Mouse (Mus musculus): ENCODE data around the gene Angptl2. TPM values are rescaled to one million over a fixed set of nuclear protein-coding genes. Genes with fewer than 3 reads are reported as not detected.
"Not testable (repeated sequence)": the region's sequence is repeated elsewhere in the genome, so short reads cannot be mapped to it uniquely, and the experiment has no call there.

Gene Angptl2
- polyA plus RNA-seq, 1 experiment from 2014 or later: 35.8 TPM

- Histone ChIP-seq H3K27me3 (ENCODE audit: control insufficient read depth, insufficient read depth, low read depth, low read length) (no peaks in the 10 kb centered on the region), H3K9ac (ENCODE audit: low read length) (no peak overlapping the region), H3K4me1 (replicated peaks; ENCODE audit: control insufficient read depth, insufficient read depth, low read length) (peaks cover 7% of the 10 kb centered on the region), H3K36me3 (ENCODE audit: control insufficient read depth, insufficient read depth, low read length) (no peaks in the 10 kb centered on the region), H3K4me3 (ENCODE audit: low read length) (no peak overlapping the region), H3K27ac (ENCODE audit: low read length) (no peak overlapping the region), H3K9me3 (ENCODE audit: control insufficient read depth, low read length) (no peaks in the 10 kb centered on the region), H3K4me2 (ENCODE audit: low read depth, low read length) (no peak overlapping the region)
- 62% methylated on average over 2 of the region's 2 CpGs for WGBS
- no peak for ATAC-seq (ENCODE audit: low read depth)
These were observed 5.0 kb upstream of the Angptl2 start for GRCm38 (mm10) chr2:33210841-33211240.

GRCm38 (mm10) chr2:33211263-33211662 lies 4.6 kb upstream of the Angptl2 start:
- not testable (repeated sequence) for ATAC-seq (ENCODE audit: low read depth); H3K9me3 ChIP-seq (ENCODE audit: control insufficient read depth, low read length); H3K27me3 ChIP-seq (ENCODE audit: control insufficient read depth, insufficient read depth, low read depth, low read length); H3K27ac ChIP-seq (ENCODE audit: low read length); H3K4me3 ChIP-seq (ENCODE audit: low read length); H3K4me2 ChIP-seq (ENCODE audit: low read depth, low read length); H3K4me1 ChIP-seq (replicated peaks; ENCODE audit: control insufficient read depth, insufficient read depth, low read length); H3K36me3 ChIP-seq (ENCODE audit: control insufficient read depth, insufficient read depth, low read length); H3K9ac ChIP-seq (ENCODE audit: low read length)
- 83% methylated on average over 11 of the region's 11 CpGs for WGBS

GRCm38 (mm10) chr2:33215177-33215699 lies 631 bp upstream of the Angptl2 start:
- WGBS: 40% methylated on average over 5 of the region's 5 CpGs
- Histone ChIP-seq H3K9me3 (ENCODE audit: control insufficient read depth, low read length) (no peaks in the 10 kb centered on the region), H3K27me3 (ENCODE audit: control insufficient read depth, insufficient read depth, low read depth, low read length) (no peaks in the 10 kb centered on the region), H3K36me3 (ENCODE audit: control insufficient read depth, insufficient read depth, low read length) (no peaks in the 10 kb centered on the region), H3K9ac (ENCODE audit: low read length) (peak overlapping the region; percentile 54), H3K4me1 (replicated peaks; ENCODE audit: control insufficient read depth, insufficient read depth, low read length) (peaks cover 34% of the 10 kb centered on the region), H3K27ac (ENCODE audit: low read length) (peak overlapping the region; percentile 92), H3K4me2 (ENCODE audit: low read depth, low read length) (peak overlapping the region; percentile 89), H3K4me3 (ENCODE audit: low read length) (peak overlapping the region; percentile 61)
- no peak; the same call in 1 of the 2 replicates for ATAC-seq (ENCODE audit: low read depth)

GRCm38 (mm10) chr2:33216645-33217424 lies 966 bp downstream of the Angptl2 start:
- Histone ChIP-seq H3K27me3 (ENCODE audit: control insufficient read depth, insufficient read depth, low read depth, low read length) (no peaks in the 10 kb centered on the region), H3K4me2 (ENCODE audit: low read depth, low read length) (peak overlapping the region; percentile 89), H3K36me3 (ENCODE audit: control insufficient read depth, insufficient read depth, low read length) (no peaks in the 10 kb centered on the region), H3K27ac (ENCODE audit: low read length) (peak overlapping the region; percentile 92), H3K9ac (ENCODE audit: low read length) (peak overlapping the region; percentile 74), H3K4me1 (replicated peaks; ENCODE audit: control insufficient read depth, insufficient read depth, low read length) (peaks cover 35% of the 10 kb centered on the region), H3K4me3 (ENCODE audit: low read length) (peak overlapping the region; percentile 61), H3K9me3 (ENCODE audit: control insufficient read depth, low read length) (no peaks in the 10 kb centered on the region)
- peak; percentile 3; the same call in 1 of the 2 replicates for ATAC-seq (ENCODE audit: low read depth)
- 8% methylated on average over 18 of the region's 18 CpGs for WGBS

- ATAC-seq (ENCODE audit: low read depth): no peak
- Histone ChIP-seq H3K4me2 (ENCODE audit: low read depth, low read length) (peak overlapping the region; percentile 89), H3K9ac (ENCODE audit: low read length) (peak overlapping the region; percentile 74), H3K36me3 (ENCODE audit: control insufficient read depth, insufficient read depth, low read length) (no peaks in the 10 kb centered on the region), H3K4me3 (ENCODE audit: low read length) (peak overlapping the region; percentile 61), H3K9me3 (ENCODE audit: control insufficient read depth, low read length) (no peaks in the 10 kb centered on the region), H3K4me1 (replicated peaks; ENCODE audit: control insufficient read depth, insufficient read depth, low read length) (peaks cover 35% of the 10 kb centered on the region), H3K27ac (ENCODE audit: low read length) (no peak overlapping the region), H3K27me3 (ENCODE audit: control insufficient read depth, insufficient read depth, low read depth, low read length) (no peaks in the 10 kb centered on the region)
- 40% methylated on average over 3 of the region's 3 CpGs for WGBS
These were observed 1.5 kb downstream of the Angptl2 start for GRCm38 (mm10) chr2:33217425-33217794.

- Histone ChIP-seq H3K4me3 (ENCODE audit: low read length) (no peak overlapping the region), H3K4me1 (replicated peaks; ENCODE audit: control insufficient read depth, insufficient read depth, low read length) (peaks cover 38% of the 10 kb centered on the region), H3K9me3 (ENCODE audit: control insufficient read depth, low read length) (no peaks in the 10 kb centered on the region), H3K36me3 (ENCODE audit: control insufficient read depth, insufficient read depth, low read length) (no peaks in the 10 kb centered on the region), H3K4me2 (ENCODE audit: low read depth, low read length) (no peak overlapping the region), H3K27me3 (ENCODE audit: control insufficient read depth, insufficient read depth, low read depth, low read length) (no peaks in the 10 kb centered on the region), H3K9ac (ENCODE audit: low read length) (peak overlapping the region; percentile 2; the same call in 1 of the 2 replicates), H3K27ac (ENCODE audit: low read length) (peak overlapping the region; percentile 40; the same call in 1 of the 2 replicates)
- no peak for ATAC-seq (ENCODE audit: low read depth)
- 66% methylated on average over 11 of the region's 11 CpGs for WGBS
These were observed 3.2 kb downstream of the Angptl2 start for GRCm38 (mm10) chr2:33218903-33219625.

GRCm38 (mm10) chr2:33219637-33220036 lies 3.8 kb downstream of the Angptl2 start:
- Histone ChIP-seq H3K27me3 (ENCODE audit: control insufficient read depth, insufficient read depth, low read depth, low read length) (no peaks in the 10 kb centered on the region), H3K36me3 (ENCODE audit: control insufficient read depth, insufficient read depth, low read length) (no peaks in the 10 kb centered on the region), H3K9me3 (ENCODE audit: control insufficient read depth, low read length) (no peaks in the 10 kb centered on the region), H3K4me1 (replicated peaks; ENCODE audit: control insufficient read depth, insufficient read depth, low read length) (peaks cover 38% of the 10 kb centered on the region), H3K27ac (ENCODE audit: low read length) (peak overlapping the region; percentile 40), H3K4me3 (ENCODE audit: low read length) (no peak overlapping the region), H3K4me2 (ENCODE audit: low read depth, low read length) (no peak overlapping the region), H3K9ac (ENCODE audit: low read length) (peak overlapping the region; percentile 2; the same call in 1 of the 2 replicates)
- ATAC-seq (ENCODE audit: low read depth): peak; percentile 6; the same call in 1 of the 2 replicates
- 40% methylated on average over 4 of the region's 4 CpGs for WGBS

GRCm38 (mm10) chr2:33220246-33220645 lies 4.4 kb downstream of the Angptl2 start:
- no peaks in the 10 kb centered on the region for H3K27me3 ChIP-seq (ENCODE audit: control insufficient read depth, insufficient read depth, low read depth, low read length)
- H3K36me3 ChIP-seq (ENCODE audit: control insufficient read depth, insufficient read depth, low read length): no peaks in the 10 kb centered on the region
- no peaks in the 10 kb centered on the region for H3K9me3 ChIP-seq (ENCODE audit: control insufficient read depth, low read length)
- H3K4me1 ChIP-seq (replicated peaks; ENCODE audit: control insufficient read depth, insufficient read depth, low read length): peaks cover 35% of the 10 kb centered on the region
- no peak overlapping the region for H3K9ac ChIP-seq (ENCODE audit: low read length)
- 59% methylated on average over 6 of the region's 6 CpGs for WGBS
- ATAC-seq (ENCODE audit: low read depth): no peak
- H3K4me3 ChIP-seq (ENCODE audit: low read length): no peak overlapping the region
- peak overlapping the region; percentile 40; the same call in 1 of the 2 replicates for H3K27ac ChIP-seq (ENCODE audit: low read length)
- no peak overlapping the region for H3K4me2 ChIP-seq (ENCODE audit: low read depth, low read length)

- WGBS: 84% methylated on average over 10 of the region's 10 CpGs
- Histone ChIP-seq H3K4me3 (ENCODE audit: low read length) (no peak overlapping the region), H3K27me3 (ENCODE audit: control insufficient read depth, insufficient read depth, low read depth, low read length) (no peaks in the 10 kb centered on the region), H3K36me3 (ENCODE audit: control insufficient read depth, insufficient read depth, low read length) (no peaks in the 10 kb centered on the region), H3K9me3 (ENCODE audit: control insufficient read depth, low read length) (no peaks in the 10 kb centered on the region), H3K27ac (ENCODE audit: low read length) (no peak overlapping the region), H3K4me1 (replicated peaks; ENCODE audit: control insufficient read depth, insufficient read depth, low read length) (peaks cover 31% of the 10 kb centered on the region), H3K9ac (ENCODE audit: low read length) (no peak overlapping the region), H3K4me2 (ENCODE audit: low read depth, low read length) (no peak overlapping the region)
- ATAC-seq (ENCODE audit: low read depth): no peak
These were observed 4.9 kb downstream of the Angptl2 start for GRCm38 (mm10) chr2:33220674-33221338.
